Mouse (Mus musculus) small intestine, adult 2 months (tissue): Measurements from ENCODE around the gene Blvrb.

Source experiments
- CTCF ChIP-seq: fragments of 200-500 bp; IDR thresholded peaks from 2 replicates; pipeline ENCODE4 v1.5.1; 2012; ENCODE audit warnings: low read depth, mild to moderate bottlenecking, control low read depth, inconsistent platforms, low read length, moderate library complexity, mixed read lengths; ENCODE audit not compliant: insufficient replicate concordance, insufficient read length; ENCODE audit errors: extremely low read depth
- POLR2A ChIP-seq: fragments of 200-500 bp; IDR thresholded peaks from 2 replicates; pipeline ENCODE4 v1.6.1; 2012; ENCODE audit warnings: low read depth, mild to moderate bottlenecking, control low read depth, inconsistent platforms, low read length, moderate library complexity

DNA sequence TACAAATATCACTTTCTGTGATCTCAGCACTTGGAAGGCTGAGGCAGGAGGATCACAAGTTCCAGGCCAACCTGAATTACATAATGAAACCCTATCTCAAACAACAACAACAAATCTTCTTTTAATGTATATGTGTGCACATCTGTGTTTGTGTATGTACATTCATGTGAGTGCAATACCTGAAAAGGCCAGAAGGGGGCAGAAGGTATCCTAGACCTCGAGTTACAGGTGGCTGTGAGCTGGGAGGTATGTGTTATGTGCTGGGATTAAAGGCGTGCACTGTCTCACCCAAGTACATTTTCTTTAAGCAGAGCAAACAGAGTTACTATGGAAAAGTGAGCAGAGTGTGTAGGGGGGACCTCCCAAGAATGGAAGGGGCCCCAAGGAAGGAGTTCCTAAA, 18.6 kb upstream of the Blvrb start:
- no peak for TF ChIP-seq CTCF
- no peak for TF ChIP-seq POLR2A
